Mouse (Mus musculus) C2C12 (cell line): Measurements from ENCODE around the gene Kcnj10. TPM values are rescaled to one million over a fixed set of nuclear protein-coding genes. Genes with fewer than 3 reads are reported as not detected.

Experiments used
- H3K27me3 ChIP-seq: one replicate; pipeline ENCODE4 v1.6.1; 2011; ENCODE audit not compliant: control insufficient read depth, insufficient read depth, insufficient read length
- H3K36me3 ChIP-seq: one replicate; pipeline ENCODE4 v1.6.1; 2011; ENCODE audit not compliant: control insufficient read depth, insufficient read depth
- H3K4me3 ChIP-seq: one replicate; pipeline ENCODE4 v1.5.1; 2011; ENCODE audit warnings: mild to moderate bottlenecking, control low read depth; ENCODE audit not compliant: poor library complexity, insufficient read depth, severe bottlenecking
- H3K79me2 ChIP-seq: one replicate; pipeline ENCODE4 v1.6.1; 2011; ENCODE audit not compliant: control insufficient read depth, insufficient read depth
- H3K79me3 ChIP-seq: one replicate; pipeline ENCODE4 v1.6.1; 2011; ENCODE audit warnings: low read depth, control low read depth
- H3ac ChIP-seq: one replicate; pipeline ENCODE3; 2011; ENCODE audit warnings: low read depth; ENCODE audit not compliant: control insufficient read depth, insufficient read length
- CEBPB ChIP-seq: IDR thresholded peaks from one replicate; pipeline ENCODE4 v1.6.1; 2011; ENCODE audit warnings: low read depth, mild to moderate bottlenecking, control low read depth, moderate library complexity
- CTCF ChIP-seq: IDR thresholded peaks from one replicate; pipeline ENCODE4 v1.5.1; 2011; ENCODE audit not compliant: control insufficient read depth, insufficient read depth, insufficient read length
- FOSL1 ChIP-seq: IDR thresholded peaks from one replicate; pipeline ENCODE4 v1.8.0; 2011; ENCODE audit warnings: mild to moderate bottlenecking, low read length; ENCODE audit not compliant: poor library complexity, insufficient read depth, severe bottlenecking
- MAX ChIP-seq: IDR thresholded peaks from one replicate; pipeline ENCODE4 v1.6.1; 2011; ENCODE audit warnings: mild to moderate bottlenecking, control low read depth
- MYOD1 ChIP-seq: IDR thresholded peaks from one replicate; pipeline ENCODE4 v1.6.1; 2011; ENCODE audit warnings: low read depth; ENCODE audit not compliant: control insufficient read depth, insufficient read length
- MYOG ChIP-seq: IDR thresholded peaks from one replicate; pipeline ENCODE4 v1.6.1; 2011; ENCODE audit not compliant: control insufficient read depth, insufficient read length; ENCODE audit errors: extremely low read depth
- USF1 ChIP-seq: IDR thresholded peaks from one replicate; pipeline ENCODE4 v1.6.1; 2011; ENCODE audit warnings: low read depth, mild to moderate bottlenecking, control low read depth, moderate library complexity
- polyA plus RNA-seq: library from polyadenylated mRNA; unstranded; fragments of >200 nt; fragmentation: generic; extraction: Trizol; gene quantifications from one replicate; pipeline ENCODE4 v1.2.1, GENCODE M21; 2012; ENCODE audit warnings: missing spikeins

The Kcnj10 gene
- polyA plus RNA-seq, 1 experiment = not detected

GRCm38 (mm10) chr1:172325680-172326535 is 15.1 kb upstream of the Kcnj10 start:
- no peaks in the 10 kb centered on the region for H3K36me3 ChIP-seq
- H3K79me2 ChIP-seq = no peaks in the 10 kb centered on the region
- no peak for TF ChIP-seq FOSL1
- no peak for TF ChIP-seq MYOD1
- TF ChIP-seq MYOG = no peak
- no peak for TF ChIP-seq CEBPB
- no peak for TF ChIP-seq MAX
- no peak for TF ChIP-seq CTCF
- TF ChIP-seq USF1 = no peak
- no peaks in the 10 kb centered on the region for H3K79me3 ChIP-seq
- no peak overlapping the region for H3ac ChIP-seq
- peaks cover 14% of the 10 kb centered on the region for H3K27me3 ChIP-seq
- no peak overlapping the region for H3K4me3 ChIP-seq

GRCm38 (mm10) chr1:172326684-172327083 is 14.3 kb upstream of the Kcnj10 start:
- Histone ChIP-seq H3K36me3 (no peaks in the 10 kb centered on the region), H3K4me3 (no peak overlapping the region), H3K79me3 (no peaks in the 10 kb centered on the region), H3K79me2 (no peaks in the 10 kb centered on the region), H3K27me3 (peaks cover 18% of the 10 kb centered on the region), H3ac (no peak overlapping the region)
- no peak for TF ChIP-seq CEBPB
- no peak for TF ChIP-seq MYOD1
- no peak for TF ChIP-seq CTCF
- no peak for TF ChIP-seq FOSL1
- TF ChIP-seq MYOG = no peak
- no peak for TF ChIP-seq MAX
- TF ChIP-seq USF1 = no peak

GRCm38 (mm10) chr1:172327206-172328001 is 13.6 kb upstream of the Kcnj10 start:
- H3K36me3 ChIP-seq = no peaks in the 10 kb centered on the region
- H3K27me3 ChIP-seq = peaks cover 18% of the 10 kb centered on the region
- no peak overlapping the region for H3ac ChIP-seq
- no peaks in the 10 kb centered on the region for H3K79me3 ChIP-seq
- no peaks in the 10 kb centered on the region for H3K79me2 ChIP-seq
- TF ChIP-seq USF1 (no peak), CTCF (no peak), CEBPB (no peak), MYOD1 (no peak), FOSL1 (no peak), MAX (no peak), MYOG (no peak)
- no peak overlapping the region for H3K4me3 ChIP-seq

- Histone ChIP-seq H3ac (no peak overlapping the region), H3K27me3 (peaks cover 18% of the 10 kb centered on the region), H3K36me3 (no peaks in the 10 kb centered on the region), H3K79me3 (no peaks in the 10 kb centered on the region), H3K4me3 (no peak overlapping the region), H3K79me2 (no peaks in the 10 kb centered on the region)
- TF ChIP-seq CEBPB = no peak
- no peak for TF ChIP-seq USF1
- no peak for TF ChIP-seq CTCF
- TF ChIP-seq MAX = no peak
- TF ChIP-seq MYOD1 = no peak
Measured at GRCm38 (mm10) chr1:172328041-172328440, 13.0 kb upstream of the Kcnj10 start.

- Histone ChIP-seq H3K36me3 (no peaks in the 10 kb centered on the region), H3K27me3 (peaks cover 18% of the 10 kb centered on the region), H3K79me3 (no peaks in the 10 kb centered on the region), H3ac (no peak overlapping the region), H3K4me3 (no peak overlapping the region), H3K79me2 (no peaks in the 10 kb centered on the region)
- no peak for TF ChIP-seq FOSL1
- TF ChIP-seq CTCF = no peak
- no peak for TF ChIP-seq MYOD1
- no peak for TF ChIP-seq CEBPB
- TF ChIP-seq USF1 = no peak
- no peak for TF ChIP-seq MAX
- no peak for TF ChIP-seq MYOG
Measured at GRCm38 (mm10) chr1:172328461-172328860, 12.5 kb upstream of the Kcnj10 start.
